Mouse (Mus musculus) adrenal gland, adult (tissue): ENCODE results near the gene Slc7a10.
"Not testable (repeated sequence)": the region's sequence is repeated elsewhere in the genome, so short reads cannot be mapped to it uniquely, and the experiment has no call there.

ENCODE experiments used
- DNase-seq, 2 experiments: peaks; one replicate each; pipeline ENCODE4 v3.0.0; 2022 to 2023; ENCODE audit warnings: low spot score in 1 of 2; ENCODE audit not compliant: inconsistent age in 2 of 2

The Slc7a10 gene

GRCm38 (mm10) chr7:35234361-35235245 lies 48.4 kb downstream of the Slc7a10 start:
- DNase-seq, result peak; percentile 97 to 100

DNA sequence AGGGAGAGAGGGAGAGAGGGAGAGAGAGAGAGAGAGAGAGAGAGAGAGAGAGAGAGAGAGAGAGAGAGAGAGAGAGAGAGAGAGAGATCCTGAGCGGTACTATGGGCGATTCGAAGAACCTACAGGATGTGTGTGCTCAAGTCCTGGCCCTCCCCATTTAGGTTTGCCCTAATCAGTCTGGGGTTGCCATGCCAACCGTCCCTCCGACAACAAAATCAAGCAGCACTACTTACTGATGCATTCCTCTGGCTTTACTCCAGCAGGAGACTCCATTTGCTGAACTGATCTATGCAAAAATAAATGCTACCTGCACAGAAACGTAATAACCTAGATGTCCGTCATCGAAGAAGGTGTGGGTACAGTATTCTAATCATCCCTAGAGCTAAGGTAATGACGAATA lies 49.1 kb downstream of the Slc7a10 start:
- peak; percentile 64 to 84 for DNase-seq

- not testable (repeated sequence) for DNase-seq
Observed at GRCm38 (mm10) chr7:35237935-35238334, 51.8 kb downstream of the Slc7a10 start.
